Mouse (Mus musculus): ENCODE measurements around the gene Tshr.
A peak's percentile ranks its signal among the peaks of the same experiment; 100 is the strongest.
"Not testable (repeated sequence)": the region's sequence is repeated elsewhere in the genome, so short reads cannot be mapped to it uniquely, and the experiment has no call there.

Tshr gene

DNA sequence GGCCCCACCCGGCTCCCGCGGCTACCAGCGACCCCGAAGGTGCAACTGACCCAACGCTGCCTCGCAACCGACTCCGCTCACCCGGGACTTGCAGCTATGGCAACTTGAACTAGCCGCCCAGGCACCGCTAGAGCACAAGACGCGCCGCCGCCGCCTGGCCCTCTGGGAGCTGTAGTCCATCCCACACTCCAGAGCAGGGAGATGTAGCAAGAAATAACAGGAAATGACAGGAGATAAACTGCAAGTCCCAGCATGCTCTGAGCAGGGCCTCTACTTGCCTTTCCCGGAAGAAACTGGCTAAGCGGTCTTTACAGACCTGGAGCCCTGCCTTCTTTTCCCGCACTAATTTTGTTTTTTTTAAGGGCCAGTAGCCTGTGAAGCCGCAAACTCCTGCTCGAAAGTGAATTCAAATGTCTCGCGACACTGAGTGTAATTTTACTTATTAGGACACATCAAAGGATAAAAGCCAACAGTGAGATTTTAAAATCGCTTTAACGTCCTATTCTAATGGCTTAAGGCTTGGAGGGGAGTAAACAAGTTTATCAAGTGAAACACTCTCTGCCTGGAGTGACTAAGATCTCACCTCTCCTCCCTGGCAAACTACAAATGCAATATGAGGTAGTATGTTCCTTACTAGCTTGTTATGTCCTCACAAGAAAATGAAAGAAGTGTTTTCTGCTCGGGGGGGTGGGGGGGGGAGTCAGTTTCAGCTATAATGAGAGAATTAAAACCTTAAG is at the start of gene Tshr, which contains the start of gene Cep128:
Gene Tshr, plus strand, starts transcription at position 283 of the 737 bp plus-strand sequence.
Gene Cep128, minus strand, starts transcription at position 129 of the 737 bp plus-strand sequence.
- peak; percentile 92 for DNase-seq (ENCODE audit: low read depth, low spot score)

DNA sequence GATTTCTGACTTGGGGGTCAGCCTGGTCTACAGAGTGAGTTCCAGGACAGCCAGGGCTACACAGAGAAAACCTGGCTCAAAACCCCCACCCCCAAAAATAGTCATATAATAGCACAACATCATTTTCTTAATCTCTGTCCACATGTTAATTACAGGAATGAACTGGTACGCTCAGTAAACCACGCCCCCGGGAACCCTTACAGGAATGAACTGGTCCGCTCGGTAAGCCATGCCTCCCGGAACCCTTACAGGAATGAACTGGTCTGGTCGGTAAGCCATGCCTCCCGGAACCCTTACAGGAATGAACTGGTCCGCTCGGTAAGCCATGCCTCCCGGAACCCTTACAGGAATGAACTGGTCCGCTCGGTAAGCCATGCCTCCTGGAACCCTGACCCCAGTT is 45.7 kb upstream of the Tshr start:
- not testable (repeated sequence) for DNase-seq (ENCODE audit: low read depth, low spot score)

DNA sequence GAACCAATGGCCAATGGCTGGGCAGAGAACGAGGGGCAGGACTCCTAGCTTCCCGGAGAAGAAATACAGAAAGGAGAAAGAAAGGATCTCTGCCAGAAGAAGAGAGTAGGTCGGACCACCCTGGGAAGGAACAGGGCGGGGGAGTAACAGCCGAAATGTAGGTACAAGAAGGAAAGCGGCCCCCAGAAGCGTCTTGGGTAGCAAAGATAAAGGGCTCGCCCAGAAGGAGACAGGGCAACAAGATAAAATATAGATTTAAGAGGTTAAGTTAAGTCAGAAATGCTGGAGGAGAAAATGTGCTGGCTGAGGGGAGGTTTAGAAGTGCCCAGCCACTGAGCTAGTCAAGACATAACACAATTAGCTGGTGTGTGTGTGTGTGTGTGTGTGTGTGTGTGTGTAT is 30.6 kb upstream of the Tshr start:
- DNase-seq (ENCODE audit: low read depth, low spot score), result no peak

DNA sequence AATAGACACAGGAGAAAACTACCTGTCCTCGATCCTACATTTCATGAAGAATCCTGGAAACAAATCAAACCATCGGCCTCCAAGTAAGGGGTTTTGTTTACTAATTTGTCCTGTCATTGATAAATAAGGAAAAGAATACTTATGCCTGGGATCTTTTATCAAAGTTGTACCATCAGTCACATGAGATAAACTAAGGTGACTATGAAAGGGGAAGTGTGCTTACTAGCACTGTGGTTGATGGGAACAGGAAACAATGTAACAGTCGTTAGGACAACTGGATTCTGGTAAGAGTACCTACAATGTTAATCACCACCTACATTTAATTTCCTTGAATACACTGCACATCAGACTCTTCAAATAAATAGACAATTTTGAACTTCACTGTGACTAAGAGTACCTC is 15.2 kb upstream of the Tshr start:
- DNase-seq (ENCODE audit: low read depth, low spot score), result no peak

DNA sequence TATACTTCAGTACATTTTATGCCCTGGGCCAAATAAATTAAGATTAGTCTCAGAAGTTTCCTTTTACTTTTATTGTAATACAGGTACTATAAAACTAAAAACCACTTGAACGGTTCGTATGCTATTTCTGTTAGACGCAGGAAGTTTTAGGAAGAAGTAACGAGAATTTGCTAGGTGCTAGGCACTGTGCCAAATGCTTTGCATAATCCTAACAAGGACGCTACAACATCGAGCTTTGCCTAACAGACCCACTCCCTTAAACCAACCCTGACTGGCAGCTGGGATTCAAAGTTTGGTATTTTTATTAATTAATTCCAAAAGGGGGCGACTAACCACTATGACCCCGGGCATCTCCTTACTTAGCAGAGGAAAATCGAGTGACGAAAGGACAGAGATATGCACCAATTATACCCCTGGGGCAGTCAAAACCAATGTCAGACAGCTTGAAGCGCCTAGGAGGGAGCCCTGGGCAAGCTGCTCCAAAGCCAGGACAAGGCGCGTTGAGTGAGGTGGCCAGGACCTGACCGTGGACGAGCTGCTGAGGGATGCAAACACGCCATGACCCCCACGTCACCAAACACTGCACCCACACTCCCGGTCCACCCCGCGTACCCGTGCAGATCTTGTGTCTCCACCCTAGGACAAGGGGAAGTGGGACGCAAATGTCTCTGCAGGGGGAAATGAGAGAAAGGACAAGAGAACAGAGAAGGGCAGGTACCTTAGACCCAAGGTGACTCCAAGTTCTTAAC is 673 bp upstream of the Tshr start:
- DNase-seq (ENCODE audit: low read depth, low spot score), result no peak

DNA sequence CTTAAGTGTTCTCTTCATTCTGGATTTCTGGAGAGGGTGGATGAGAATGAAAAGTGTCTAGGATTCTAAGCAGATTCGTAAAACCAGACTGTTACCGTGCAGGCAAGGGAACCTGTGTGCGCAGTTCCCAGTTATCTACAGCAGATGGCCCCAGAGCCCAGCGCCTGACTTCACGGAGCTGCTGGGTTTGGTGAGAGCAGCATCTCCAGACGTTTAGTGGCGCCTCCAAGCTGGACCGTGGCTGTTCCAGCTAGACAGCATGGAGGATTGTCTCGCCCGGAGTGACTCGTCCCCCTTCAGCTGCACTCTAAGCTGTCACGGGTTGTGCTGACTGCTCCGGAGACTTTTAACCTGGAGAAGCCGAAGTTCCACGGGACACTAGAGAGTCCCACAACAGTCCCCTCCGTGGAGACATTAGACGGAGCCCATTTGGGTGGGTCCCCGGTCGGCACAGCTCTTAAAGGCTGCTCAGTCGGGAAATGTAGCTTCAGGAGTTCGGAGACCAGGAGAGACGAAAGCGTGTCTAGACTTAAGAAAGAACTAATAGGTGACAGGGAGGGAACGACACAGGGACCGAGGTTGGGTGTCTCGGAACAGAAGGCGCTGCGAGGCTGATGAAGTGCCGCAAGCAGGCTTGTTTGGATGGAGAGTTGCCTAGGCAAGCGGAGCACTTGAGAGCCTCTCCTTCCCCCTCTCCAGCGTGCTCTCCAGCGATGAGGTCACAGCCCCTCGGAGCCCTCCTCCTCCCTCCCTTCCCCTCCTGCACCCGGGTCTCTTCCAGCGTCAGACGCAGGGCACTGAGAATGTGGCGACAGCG is 16.1 kb downstream of the Tshr start:
- DNase-seq (ENCODE audit: low read depth, low spot score), result peak; percentile 63

DNA sequence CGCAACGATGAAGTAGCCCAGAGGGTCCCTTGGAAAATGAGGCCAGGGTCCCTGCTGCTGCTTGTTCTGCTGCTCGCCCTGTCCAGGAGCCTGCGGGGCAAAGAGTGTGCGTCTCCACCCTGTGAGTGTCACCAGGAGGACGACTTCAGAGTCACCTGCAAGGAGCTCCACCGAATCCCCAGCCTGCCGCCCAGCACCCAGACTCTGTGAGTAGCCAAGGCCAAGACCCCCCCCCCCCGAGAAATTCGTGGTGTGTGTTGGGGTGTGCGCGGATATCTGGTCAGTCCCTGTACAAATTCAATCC is 16.6 kb downstream of the Tshr start:
- no peak for DNase-seq (ENCODE audit: low read depth, low spot score)

DNA sequence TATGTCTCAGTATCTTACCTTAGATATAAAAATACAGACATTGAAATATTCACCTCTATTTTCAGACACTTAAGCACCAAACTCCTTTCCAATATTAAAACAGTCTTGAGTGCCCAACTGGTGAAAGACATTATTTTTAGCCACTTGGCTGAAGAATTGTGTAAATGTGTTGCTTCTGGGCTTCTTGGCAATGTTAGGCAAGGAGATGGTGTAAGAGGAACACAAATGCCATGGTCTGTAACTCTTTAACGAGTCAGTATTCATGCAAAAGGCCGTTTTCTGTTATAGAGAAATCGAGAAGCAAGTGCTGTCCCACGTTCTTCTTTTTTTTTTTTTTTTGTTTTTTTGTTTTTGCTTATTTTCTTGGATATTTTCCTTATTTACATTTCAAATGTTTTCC is 25.9 kb downstream of the Tshr start:
- no peak for DNase-seq (ENCODE audit: low read depth, low spot score)

DNA sequence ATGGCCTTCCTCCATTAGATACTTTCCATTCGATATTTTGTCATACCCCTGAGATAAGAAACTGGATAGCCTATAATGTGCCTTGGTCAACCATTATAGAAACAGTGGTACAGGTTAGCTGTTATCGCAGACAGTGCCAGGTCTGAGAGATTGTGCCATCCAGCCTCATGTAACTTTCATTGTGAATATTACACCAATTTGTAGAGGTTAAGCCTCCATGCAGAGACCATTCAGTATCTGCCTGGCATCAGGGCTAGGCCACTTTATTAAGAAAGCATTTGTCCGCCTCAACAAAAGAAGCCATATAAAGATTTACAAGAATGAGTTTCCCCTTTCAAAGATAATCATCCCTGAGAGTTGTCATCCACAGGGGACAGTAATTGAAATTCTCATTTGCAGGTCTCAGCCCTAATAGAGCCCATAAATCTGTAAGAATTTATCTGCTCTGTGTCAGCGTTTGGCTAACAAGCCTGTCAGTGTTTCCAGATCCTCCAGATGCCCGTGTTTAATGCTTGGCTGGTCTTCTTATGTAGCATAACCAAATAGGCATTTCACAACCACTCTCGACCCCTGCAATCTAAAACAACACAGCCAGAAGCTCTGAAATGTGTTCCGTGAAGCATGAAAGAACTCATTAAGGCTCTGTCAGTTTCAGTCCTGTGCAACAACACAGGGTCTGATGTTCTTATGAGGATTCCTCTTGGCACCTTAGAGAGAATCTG is 28.3 kb downstream of the Tshr start:
- no peak for DNase-seq (ENCODE audit: low read depth, low spot score)

DNA sequence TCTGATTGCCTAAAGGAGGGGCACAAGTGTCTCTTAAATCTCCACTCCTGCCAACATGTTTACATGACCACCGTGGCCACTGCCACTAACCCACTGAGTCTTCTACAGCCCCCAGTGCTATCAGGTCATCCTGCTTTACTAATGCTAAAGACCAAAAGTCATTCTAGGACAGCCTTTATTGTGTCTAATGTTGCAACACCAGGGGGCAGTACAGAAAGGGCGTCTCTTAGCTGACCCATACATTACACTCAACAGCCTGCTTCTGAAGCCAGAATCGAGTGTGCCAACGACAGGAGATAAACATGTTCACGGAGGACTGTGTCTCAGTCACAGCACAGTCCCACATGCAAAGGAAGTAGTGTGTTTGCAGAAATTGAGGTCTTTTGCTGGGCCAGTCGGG is 30.7 kb downstream of the Tshr start:
- no peak for DNase-seq (ENCODE audit: low read depth, low spot score)

DNA sequence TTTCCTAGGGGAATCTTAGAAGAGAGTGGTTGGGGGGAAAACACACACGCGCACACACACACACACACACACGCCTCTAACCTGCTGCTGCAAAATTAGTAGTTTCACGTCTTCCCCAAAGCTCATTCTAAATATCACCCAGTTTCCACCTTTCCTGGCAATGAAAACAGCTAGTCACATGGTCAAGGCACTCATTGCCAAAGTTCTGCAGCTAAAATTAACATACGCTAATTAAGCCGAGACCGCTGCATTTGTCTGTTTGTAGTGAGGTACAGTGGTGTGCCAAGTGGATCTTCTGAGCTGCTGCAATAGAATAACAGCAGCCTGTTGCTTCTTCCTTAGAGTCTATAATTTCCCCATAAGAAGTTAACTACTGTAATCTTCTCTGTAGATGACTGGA is 32.5 kb downstream of the Tshr start:
- no peak for DNase-seq (ENCODE audit: low read depth, low spot score)

DNA sequence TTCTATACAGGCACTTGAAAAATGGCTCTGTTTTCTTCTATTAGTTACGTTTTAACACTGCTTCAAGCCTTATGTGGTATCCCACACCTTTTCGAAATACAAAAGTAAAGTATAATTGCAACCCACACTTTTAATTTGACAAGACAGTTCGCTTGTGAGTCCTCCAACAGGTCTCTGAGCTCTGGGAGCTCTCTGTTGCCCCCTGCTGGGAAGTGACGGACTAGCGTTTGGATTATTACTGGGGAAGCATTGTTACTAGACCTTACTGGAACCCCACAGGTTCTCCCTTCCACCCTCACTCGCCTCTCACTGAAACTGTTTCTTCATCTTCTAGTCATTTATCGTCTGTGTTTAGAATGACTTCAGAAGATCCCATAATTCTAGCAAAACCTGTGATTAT is 34.4 kb downstream of the Tshr start:
- no peak for DNase-seq (ENCODE audit: low read depth, low spot score)

DNA sequence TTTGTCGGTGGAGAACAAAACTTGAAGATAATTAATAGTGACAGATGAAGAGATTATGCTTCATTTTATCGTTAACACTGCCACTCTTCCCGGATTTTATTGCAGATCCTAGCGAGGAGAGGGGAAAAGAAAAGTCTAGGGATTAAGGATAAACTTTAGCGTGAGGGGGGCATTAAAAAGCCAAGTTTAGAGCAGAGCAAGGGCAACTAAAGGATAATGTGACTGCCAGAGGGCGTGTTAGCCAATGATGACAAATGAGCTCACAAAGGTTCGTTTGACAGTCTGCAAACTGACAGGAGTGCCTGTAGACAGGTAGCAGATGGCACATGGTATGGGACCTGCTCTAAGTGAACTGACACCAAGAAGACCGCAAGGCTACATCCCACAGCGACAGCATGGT is 36.9 kb downstream of the Tshr start:
- no peak for DNase-seq (ENCODE audit: low read depth, low spot score)

DNA sequence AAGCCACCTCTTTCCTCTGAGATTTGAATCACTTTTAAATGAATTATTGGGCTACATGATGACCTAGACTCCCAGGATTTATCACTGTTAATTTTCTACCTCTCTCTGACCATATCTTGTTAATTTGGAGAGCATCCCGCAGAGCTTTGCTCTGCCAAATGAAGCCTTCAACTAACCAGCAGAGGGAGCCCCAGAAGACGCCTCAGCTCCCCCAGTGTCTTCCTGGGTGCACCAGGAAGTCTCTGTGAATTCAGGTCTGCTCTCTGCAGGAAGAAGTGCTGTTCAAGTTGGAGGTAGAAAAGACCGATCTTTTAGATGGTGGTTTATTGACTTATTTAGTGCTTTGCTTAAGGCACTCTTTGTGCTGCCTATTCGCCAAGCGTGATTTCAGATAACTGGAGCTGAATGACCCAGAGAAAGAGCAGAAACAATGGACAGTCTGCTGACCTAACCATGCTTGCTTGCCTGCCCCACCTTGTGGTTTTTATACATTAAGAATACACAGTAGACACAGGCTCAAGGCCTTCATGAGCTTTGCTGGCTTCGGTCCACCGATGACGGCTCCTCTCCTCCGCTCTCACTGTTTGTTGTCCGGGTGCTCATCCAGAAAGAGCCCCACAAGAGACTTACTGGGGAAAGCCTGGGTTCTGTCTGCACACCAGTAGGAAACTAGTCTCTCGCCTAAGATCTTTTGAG is 38.9 kb downstream of the Tshr start:
- no peak for DNase-seq (ENCODE audit: low read depth, low spot score)

DNA sequence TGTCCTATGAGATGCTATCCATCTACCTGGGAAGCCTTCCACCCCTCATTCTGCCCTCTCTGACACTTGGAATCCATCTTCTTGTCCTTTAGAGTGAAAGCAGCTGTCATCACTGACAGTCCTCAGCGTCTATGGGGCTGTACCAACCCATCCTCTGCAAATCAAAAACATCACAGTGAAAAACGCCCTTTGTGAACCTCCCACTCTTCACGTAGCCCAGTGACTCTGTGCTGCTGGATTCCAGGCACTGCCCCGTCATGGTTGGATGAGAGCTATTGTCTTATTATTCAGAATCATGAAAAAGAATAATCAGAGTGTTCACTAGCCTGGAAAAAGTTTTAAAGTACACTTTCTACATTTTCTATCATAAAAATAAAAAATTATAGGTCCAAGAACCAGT is 42.1 kb downstream of the Tshr start:
- DNase-seq (ENCODE audit: low read depth, low spot score), result no peak

DNA sequence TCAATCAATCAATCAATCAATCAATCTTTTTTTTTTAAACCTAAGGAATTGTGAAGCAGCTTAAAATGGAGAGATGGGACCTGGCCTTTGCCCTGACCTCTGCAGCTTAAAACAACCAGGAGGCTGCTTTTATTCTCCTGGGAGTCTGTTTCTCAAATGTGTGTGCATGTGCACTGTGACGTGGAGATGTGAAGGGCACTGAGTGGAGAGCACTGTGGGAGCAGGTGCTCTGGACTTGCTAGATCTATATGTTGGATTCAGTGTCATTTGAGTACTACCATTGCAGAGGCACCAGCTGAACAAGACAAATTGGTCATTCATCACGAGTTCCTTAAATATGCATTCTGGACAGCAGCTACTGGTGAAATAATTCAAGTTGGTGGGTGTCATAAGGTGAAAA is 42.8 kb downstream of the Tshr start:
- no peak for DNase-seq (ENCODE audit: low read depth, low spot score)

DNA sequence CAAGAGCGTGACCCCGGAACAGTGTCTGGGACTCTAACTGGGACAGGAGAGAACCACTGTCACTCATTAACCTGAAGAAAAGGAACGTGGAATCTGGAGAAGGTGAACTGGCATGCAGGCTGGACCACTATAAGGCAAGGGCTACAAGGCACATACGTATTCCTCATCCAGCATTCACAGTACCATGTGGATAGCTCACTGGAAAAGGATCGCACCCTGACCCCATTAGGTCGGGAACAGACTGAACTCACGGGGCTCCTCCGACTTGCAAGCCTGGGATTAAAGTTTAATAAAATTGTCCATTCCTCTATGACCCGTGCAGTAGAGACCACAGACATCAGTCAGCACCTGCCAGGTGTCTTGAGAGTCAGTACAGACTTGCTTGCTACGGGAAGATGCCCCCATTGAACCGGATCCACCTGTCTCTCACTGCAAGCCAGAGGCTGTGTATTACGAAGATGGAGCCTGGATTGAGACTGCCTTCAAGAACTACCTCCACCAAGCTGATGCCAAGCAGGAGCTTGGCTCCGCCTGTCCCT is 97.9 kb downstream of the Tshr start:
- DNase-seq (ENCODE audit: low read depth, low spot score), result no peak

DNA sequence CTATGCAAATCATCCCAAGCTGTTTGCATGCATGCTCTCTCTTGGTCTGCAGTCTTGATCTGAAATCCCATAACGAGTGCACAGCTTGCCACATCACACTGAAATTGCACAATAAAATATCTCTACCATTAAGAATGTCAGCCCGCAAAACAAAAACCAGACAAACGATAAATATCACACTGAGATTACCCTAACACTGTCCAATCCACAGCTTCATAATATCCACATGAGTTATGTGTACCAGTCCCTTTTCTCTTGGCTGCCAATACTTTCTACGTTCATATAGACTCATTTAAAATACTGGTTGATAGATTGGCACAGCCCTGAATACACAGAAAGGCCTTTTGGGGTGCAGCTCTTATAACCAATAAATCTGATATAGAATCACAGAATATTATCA is 102.0 kb downstream of the Tshr start:
- DNase-seq (ENCODE audit: low read depth, low spot score), result no peak

DNA sequence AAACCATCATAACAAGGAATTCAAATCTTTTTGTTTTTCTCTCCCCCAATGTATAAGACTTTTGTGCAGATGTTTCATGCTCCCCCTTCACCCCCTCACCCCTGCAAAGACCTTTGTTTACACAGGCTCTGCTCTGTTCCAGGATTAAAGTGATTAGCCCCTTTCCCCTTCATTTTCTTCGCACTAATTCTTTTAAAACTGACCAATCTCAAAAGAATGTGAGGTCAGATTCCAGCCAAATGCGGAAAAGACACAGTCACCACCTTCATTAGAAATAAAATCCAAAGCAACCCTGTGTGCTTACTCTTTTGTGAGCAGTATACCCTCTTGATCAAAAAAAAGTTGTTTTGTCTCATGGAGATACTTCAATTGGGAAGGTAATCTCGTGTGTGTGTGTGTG is 104.0 kb downstream of the Tshr start:
- no peak for DNase-seq (ENCODE audit: low read depth, low spot score)

DNA sequence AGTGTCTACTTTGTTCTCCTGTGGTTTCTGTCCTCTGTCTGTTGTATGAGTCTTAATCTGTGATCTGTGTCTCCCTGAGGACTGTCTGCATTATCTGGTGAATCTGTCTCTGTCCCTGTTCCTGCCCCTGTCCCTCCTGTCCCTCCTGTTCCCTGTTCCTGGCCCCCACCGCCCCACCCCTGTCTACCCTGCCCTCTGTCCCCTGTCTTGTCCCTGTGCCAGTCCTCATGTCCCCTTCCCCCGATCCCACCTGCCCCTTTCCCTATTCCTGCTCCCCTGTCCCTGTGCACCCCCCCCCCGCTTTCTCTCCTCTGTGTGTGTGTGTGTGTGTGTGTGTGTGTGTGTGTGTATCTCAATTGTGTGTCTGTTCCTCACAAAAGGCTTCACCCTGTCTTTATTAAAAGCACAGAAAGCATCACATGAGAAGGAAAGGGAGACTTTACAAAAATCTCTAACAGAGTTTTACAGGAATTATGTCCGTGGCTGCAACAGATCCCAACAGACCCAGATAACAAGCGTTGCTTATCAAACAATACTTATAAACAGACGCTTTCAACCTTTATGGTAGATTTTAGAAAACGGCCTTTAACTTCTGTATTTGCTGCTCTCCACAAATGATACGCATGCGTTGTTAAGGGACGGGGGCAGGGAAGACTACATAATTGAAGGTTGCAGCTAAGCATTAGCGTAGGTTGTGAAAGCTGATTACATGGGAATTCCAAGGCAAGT is 111.3 kb downstream of the Tshr start:
- DNase-seq (ENCODE audit: low read depth, low spot score), result no peak

DNA sequence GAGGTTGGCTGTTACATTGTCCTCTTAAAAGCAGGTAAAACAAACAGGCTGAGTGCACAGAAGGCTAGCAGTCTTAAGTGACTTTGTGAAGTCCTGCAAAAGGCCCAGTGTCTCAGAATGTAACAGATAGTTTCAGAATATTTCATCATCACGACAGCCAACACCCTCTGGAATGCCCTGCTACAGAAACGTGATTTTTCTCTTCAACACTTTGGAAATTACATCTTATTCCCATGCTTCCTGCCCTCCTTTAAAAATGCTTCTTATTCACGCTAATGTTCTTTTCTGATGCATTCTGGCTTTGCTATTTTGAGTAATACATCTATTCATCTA is 111.8 kb downstream of the Tshr start:
- DNase-seq (ENCODE audit: low read depth, low spot score), result no peak

All from telencephalon, adult 2 months (tissue).